Mouse (Mus musculus) lung, adult 2 months (tissue): Measurements from ENCODE around the gene Naa40.

Experiments used
- CTCF ChIP-seq: fragments of 200-500 bp; IDR thresholded peaks from 2 replicates; pipeline ENCODE4 v1.5.1; 2011; ENCODE audit warnings: mild to moderate bottlenecking, low read length, control low read depth; ENCODE audit not compliant: insufficient read depth
- POLR2A ChIP-seq: fragments of 200-500 bp; IDR thresholded peaks from 2 replicates; pipeline ENCODE4 v1.6.1; 2011; ENCODE audit warnings: low read depth, mild to moderate bottlenecking, control low read depth, low read length, borderline replicate concordance; ENCODE audit errors: extremely low read depth

- TF ChIP-seq CTCF (no peak), POLR2A (no peak)
These were observed 48.8 kb upstream of the Naa40 start for GRCm38 (mm10) chr19:7289767-7290166.
